Mouse (Mus musculus) layer of hippocampus, adult 9-11 months (tissue): ENCODE measurements around the gene Usp2.

Experiments
- DNase-seq: peaks from one replicate; pipeline ENCODE4 v3.0.0; 2022

Gene Usp2

DNA sequence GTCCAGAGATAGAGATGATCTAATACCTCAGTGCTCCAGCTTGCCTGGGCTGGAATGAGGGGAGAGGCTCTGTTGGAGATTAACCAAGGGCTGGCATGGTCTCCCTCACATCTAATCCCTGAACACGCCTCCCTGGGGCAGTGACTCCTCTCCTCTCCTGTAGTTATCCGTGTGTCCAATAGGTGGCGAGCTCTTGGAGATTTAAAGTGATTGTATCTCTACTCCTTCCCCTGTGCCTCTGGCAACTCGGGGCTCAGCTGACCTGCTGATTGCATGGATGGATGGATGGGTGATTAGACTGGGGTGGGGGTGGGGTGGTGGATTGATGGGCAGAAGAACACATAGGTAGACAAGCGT is 9.9 kb downstream of the Usp2 start:
- DNase-seq: peak; percentile 73

DNA sequence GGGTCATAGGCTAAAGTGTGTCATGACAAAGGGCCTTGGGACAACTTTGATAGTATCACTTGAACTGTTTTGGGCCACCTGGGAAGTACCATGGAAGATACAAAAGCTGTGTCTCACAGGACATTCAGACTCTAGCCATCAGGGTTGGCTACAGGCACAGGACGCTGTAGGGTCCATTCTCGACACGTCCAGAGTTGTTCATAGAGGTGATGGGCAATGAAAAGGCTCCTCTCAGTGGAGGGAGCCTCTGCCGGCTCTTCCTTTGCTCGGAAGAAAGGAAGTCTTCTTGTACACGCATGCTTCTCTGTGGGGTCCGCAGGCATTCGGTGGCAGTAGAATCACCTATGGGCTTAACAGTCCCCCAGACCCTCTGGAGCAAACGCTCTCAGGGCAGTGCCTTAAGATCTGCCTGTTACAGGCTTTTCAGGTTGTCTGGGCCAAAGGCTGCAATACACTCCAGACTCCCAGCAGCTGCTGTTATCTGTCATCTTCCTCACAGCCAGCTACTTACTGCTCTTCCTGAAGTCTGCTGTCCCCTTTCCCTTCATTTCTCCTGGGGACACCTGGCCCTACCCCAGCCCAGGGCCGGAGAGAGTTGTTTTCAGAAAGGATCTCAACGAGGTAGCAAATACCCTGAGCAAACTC is 10.6 kb downstream of the Usp2 start:
- DNase-seq: no peak

DNA sequence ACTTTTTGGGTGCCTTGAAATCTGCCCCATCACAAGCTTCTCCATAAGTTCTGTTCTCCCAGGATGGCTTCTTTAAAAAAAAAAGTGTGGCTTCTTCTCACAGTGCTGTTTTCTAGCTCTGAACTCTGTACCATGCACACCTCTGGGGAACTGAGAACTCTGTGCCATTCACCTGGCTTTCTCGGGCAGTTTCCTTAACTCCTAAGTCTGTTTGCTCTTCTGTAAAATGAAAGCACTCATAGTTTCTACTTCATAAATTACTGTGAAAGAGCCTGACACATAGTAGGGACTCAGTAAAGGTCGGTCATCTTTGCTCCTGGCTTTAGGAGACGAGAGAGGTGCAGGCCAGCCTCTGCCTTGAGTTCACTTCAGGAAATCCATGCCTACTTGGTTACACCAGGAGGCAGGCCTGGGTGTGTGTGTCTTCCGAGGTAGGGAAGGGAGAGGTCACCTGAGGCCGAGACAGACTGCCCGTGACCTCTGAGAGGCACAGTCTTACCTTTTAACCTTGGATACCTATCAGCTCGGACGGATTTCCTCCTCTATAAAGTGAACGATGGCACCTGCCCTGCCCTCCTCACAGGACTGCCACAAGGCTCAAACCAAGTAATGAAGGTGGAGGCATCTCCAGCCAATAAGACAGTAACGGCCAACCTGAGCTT is 11.4 kb downstream of the Usp2 start:
- DNase-seq: peak; percentile 14

DNA sequence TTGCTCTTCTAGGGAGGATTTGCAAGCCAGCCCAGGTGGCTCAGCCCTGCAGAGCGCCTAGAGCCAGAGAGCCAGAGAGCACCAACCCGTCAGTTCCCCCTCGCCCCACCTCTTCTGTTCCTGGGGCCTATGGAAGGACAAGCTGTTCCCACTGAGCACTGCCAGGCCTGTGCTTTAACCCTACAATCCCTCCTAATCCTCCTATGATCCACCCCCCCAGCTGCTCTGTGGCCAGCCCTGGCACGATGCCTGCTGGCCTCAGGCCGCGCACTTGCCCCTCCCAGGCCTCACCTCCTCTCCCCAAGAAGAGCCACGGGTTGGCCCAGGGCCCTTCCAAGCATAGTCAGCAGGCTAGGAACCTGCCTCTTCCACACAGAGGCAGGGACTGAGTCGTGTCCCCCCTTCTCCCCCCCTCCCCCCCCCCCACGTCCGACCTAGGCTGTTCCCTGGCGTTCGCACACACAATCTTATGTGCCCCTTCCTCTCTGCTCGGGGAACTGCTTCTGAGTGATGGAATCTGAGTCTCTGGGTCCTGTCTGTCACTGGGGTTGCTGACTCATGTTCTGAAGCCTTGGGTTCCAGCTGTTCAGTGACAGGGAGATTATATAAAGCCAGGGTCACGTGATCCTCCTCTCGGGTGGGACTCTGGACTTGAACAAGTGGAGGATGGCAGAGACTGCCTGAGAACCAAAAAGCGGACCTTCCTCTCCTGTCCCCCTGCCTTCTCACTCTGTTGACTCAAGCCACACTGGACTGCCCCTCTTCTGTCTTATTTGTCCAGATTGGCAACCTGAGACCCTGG is 12.3 kb downstream of the Usp2 start:
- peak; percentile 71 for DNase-seq

DNA sequence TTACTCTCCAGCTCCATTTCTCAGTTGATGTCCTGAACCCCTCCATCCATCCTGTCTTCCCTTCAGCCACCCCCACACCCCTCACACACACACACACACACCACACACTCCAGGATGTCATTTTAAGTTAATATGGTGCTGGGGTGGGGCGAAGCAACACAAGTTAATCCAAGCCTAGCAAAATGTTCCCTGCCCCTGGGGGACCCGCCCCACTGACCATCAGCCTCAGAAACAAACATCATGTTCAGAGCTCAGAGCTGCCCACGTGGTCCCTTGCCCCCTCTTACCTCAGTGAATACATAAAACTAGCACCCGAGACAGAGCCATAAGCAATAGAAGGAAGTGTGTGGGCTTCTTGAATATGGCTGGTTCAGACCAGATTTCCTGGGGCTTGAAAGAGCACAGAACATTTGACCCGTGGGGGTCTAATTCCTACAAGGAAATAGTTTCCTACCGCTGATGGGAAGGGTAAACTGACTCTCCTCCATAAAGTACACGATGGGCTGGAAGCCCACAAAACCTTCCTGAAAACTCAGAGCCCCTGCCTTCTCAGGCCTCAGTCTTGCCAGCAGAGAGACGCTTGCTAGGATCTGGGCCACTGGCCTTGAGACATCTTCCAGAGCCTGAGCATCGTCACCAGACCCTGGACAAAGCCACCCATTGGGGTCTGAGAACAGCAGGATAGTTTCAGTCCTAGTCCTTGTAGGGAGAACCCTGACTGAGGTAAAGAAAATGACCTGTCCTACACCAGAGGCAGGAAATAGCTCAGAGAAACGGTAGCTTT is 13.4 kb downstream of the Usp2 start:
- DNase-seq: peak; percentile 5

DNA sequence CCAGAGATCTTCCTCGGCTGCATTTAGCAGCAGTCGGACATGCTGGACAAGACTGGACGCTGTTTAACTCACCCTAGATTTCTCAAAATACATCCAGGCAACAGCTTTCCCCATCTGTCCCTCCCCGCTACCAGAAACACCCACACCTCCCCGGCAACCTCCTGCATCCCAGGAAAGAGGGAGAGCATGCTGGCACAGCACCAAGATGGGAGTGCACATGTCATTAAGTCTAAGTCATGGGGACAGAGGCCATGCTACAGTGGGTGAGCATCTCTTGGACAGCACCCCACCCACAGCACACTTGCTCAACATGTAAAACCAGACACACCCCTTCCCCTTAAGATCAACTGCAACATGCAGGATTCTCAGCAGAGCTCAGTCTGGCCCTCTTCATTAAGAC is 14.1 kb downstream of the Usp2 start:
- peak; percentile 71 for DNase-seq

DNA sequence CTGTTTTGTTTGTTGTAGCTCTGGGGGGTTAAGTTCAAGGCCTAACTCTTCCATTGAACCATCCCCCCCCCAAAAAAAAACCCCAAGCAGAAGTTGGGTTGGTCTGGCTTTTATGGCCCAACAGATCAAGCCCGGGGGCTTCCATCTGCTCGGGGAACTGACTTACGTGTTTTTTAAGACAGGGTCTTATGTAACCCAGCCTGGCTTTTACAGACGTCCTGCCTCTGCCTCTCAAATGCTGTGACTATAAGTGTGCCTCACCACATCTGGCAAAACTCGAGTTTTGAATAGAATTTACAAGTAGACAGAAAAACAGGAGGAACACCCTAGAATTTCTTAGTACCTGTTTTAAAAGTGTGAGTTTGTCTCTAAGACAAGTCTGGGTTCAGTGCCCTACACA is 14.8 kb downstream of the Usp2 start:
- DNase-seq: peak; percentile 7

DNA sequence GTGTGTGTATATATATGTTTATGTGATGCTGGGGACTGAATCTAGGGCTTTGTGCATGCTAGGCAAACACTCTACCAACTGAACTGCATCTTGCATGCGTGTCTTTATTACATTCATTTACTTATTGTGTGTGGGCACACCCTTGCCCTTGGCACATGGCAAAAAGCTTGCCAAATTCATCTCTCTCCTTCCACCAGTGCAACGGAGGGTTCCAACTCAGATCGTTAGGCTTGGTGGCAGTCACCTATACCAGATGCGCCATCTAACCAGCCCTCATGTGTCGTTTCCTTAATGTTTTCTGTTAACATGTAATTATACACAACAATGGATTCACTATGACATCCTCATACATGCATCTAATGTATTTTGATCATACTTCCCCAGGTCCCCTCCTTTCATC is 15.4 kb downstream of the Usp2 start:
- no peak for DNase-seq

DNA sequence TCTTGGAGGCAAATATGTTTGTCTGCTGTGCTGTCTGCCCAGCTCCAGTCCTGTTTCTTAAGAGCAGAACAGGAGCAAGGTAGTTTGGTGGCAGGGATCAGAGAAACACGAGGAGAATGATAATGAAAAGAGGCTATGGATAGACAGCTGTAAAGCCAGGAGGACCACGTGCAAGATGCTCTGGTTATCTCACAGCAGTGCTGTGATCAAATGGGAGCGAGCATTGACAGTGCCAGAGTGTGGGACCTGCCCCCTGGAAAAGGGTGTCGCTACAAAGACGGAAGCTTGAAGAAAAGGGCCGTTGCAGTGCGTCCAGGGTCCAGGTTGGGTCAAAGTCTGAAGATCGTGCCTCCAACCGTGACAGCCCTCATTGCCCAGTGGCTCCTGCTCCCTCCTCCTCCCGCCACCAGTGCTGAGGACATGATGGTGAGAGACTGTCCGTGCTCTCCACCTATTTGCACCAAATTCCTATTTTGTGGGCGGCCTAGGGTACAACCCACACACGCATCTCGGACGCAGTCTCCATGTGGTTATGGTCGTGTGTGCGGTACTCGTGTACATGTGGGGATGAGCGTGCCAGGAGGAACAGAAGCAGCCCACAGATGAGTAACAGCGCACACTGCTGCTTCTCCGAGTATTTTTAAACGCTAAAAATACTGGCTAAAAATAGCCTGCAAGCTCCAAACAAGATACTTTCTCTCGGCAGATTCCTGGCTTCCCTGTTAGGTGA is 16.7 kb downstream of the Usp2 start:
- peak; percentile 91 for DNase-seq

DNA sequence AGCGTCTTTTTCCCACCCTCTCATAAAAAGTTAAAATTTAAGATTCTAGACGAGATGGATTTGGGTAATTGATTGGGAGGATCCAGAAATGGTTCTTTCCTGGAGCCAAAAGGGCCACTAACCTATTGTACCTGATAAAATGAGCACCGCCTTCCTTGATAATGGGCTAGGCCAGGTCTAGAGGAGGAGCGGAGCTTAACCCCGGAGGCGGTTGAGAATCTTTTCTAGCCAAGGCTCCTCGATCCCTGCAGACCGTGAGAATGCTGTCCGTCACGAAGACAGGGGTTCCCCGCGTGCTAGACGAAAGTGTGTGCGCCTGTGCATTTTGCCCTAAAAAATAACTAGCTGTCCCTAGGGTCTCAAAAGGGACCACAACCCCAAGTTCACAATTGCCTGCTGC is 17.4 kb downstream of the Usp2 start:
- no peak for DNase-seq

DNA sequence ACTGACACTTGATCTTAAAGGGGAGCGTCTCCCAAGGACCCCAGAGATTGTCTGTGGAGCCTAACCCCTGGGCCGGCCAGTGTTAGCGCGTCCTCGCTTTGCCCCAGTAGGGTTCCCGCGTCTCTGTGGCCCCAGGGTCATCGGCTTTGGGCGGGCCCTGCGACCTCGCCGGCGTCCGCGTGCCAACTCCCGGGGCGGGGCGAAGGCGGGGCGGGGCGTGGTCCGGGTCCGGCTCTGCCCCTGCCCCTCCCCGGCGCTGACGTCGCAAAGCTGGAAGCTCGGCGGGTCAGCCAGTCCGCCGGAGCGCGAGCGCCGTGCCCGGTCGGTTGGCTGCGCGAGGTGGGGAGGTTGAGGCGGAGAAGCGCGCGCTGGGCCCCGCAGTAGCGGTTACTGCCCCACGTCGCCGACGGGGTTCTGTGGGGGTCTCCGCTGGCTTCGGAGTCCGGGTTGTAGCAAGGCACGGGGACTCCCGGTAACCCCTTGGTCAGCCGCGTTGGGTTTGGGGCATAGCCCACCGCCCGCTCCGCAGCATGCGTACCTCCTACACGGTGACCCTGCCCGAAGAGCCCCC is 17.9 kb downstream of the Usp2 start:
- peak; percentile 94 for DNase-seq

DNA sequence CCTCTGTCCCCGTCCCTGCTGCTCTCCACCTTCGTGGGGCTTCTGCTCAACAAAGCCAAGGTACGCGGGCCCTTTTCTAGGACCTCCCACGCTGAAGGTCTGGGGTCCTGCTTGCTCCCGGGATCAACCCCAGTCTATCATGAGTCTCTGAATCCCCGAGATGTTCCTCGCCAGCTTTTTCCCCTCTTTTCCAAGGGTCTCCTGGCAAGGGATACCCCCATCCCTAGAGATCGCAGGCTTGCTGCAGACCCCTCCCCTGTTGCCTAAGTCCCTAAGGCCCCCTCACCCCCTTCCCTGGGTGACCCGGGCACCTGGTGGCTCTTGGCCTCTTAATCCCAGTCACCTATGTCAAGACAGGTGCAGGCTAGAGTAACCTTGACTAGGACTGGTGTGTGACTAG is 18.5 kb downstream of the Usp2 start:
- DNase-seq: no peak

DNA sequence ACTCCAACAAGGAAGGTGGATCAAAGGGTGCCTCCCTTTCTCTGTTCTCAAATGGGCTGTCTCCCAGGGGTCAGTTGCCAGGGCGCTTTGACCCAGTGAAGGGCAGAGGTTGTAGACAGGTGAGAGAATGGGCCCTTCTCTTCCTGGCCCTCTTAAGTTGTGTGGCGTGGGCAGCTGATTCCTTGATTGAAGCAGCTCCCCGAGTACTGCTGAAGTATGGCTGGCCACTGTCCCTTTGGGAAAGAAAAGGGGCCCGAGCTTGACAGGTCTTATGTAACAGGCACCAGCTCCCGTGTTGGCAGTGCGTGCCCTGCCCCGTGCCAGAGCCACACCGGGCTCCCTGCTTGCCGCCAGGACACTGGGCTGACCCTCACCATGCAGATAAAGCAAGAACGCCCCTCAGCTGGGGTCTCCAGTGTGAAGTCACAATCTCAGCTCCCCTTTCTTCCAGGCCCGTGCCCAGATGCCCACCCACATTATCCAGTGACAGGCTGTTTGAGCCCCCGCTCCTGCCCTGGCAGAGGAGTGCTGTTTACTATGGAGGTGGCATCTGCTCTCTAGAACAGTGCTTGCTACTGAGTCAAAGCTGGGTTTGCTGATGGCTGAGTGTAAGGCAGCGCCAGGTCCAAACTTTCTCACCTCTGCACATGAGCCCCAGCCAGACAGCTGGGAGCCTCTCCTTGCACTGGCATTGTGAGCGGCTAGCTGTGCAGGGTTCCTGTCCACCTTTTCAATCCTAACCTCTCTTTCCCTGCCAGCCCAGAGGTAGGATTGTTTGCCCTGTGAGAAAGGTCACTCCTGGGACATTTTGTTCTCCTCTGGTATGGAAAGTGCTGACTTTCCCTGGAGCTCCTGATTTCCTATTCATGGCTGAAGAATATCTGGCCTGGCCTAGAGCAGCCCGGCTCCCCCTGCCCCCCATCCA is 19.2 kb downstream of the Usp2 start:
- DNase-seq: peak; percentile 88

DNA sequence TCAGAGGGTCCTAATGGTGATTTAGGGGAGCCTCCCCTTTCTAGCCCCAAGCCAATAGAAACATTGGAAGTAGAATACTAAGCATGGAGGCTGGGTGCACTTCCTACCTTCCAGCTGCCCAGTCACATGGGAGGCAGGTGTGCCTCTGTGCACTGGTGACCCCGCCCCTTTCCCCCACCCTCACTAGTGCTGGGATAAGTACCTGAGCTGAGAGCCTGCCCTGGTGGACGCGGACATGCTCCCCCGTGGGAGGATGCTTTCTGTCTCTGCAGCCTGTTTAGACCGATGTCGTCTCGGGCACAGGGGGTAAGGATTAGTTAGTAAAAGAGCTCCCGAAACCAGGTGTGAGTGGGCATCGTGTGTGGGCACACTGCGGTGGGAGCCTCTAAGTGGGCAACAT is 20.1 kb downstream of the Usp2 start:
- no peak for DNase-seq

DNA sequence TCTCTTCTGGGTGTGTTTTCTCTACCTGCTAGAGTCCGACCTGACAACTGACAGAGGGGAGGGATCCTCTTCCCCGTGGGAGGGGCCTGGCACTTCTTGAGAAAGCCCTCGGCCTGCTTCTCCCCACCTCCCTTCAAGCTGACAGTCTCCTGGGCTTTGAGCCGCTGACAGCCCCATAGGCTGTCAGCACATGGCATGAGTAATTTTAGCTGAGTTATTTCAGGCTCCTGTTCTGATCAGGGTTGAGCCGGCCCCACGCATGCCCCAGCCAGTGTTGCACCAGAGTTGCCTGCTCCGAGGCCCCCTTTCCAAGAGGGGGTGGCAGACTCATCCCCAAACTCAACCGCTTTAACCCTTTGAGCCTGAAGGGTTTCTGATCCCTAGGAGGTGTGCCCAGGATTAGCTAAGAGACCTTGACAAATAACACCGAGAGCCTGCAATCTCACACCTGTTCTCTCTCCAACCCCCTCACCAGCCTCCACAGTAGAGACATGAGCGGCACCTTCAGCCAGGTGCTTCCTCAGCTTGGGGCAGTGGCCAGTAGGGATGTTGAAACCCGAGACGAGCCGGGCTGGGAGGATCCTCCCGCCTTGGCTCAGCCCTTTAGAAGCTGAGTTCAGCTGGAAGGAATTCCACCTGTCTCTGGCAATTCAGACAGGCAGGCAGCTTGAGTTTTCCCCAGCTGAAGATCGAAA is 21.1 kb downstream of the Usp2 start:
- peak; percentile 89 for DNase-seq

DNA sequence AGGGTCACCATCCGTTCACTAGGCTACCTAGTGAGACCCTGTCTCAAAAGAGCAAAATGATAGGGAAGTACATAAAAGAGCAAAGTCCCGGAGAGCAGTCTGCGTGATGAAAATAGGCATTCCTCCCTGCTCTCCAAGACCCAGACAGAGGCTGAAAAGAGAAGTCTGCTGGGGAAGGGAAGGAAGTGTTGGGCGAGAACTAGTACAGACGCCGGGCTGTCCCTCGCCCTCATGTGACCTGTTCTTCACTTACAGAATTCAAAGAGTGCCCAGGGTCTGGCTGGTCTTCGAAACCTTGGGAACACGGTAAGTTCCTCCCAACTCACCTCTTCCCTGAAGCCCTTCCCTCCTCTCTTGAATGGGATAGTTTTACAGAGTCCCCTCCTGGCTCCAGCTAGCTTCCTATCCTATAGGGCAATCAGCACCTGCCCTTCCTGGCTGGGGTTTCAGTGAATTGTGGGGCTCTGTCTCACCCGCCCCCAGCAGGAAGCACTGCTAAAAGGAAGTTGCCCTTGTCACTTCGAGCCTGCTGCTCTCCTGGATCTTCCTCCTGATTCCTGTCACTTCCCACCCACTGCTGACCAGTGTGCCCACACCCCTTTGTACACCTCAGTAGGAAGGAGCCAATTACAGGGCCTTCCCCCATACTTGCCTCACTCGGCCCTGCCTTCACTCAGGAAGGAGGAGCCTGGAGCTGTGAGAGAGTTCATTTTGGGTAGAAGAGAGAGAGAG is 22.2 kb downstream of the Usp2 start:
- peak; percentile 81 for DNase-seq

DNA sequence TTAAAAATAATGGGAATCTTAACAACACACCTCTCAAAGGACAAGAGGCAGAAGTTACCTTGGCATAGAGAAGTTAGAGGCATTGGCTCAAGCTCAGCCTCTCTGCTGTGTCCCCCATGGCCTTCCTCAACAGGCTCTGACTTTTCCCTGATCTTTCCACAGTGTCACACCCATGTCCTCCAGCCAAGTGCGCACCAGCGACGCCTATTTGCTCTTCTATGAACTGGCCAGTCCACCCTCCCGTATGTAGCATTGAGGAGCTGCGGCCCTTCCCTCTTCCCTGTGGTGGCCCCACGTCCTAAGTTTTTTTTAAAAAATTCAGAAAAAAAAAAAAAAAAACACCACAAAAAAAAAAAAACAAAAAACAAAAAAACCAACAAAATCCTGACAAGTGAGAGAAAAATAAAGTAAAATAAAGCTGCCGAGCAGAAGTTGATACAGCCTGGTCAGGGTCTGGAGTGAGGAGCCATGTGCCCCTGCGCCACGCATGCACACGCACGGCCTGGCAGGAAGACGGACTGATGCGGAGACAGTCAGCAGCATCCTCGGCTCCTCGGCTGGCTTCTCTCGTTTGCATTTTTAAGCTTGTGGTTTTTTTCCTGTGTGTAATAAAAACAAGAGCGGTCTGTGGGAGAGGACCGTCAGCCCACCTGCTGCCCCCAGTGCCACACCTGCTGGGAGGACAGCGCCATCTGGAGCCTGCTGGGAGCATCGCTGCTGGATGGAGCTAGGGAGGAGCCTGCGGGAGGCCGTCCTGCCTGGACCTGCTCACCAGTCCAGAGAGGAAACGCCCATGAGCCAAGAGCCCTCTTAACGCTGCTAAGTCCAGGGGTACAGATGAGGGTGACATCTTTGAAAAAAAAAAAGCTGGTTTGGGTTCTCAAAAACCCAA is 27.0 kb downstream of the Usp2 start:
- peak; percentile 84 for DNase-seq

DNA sequence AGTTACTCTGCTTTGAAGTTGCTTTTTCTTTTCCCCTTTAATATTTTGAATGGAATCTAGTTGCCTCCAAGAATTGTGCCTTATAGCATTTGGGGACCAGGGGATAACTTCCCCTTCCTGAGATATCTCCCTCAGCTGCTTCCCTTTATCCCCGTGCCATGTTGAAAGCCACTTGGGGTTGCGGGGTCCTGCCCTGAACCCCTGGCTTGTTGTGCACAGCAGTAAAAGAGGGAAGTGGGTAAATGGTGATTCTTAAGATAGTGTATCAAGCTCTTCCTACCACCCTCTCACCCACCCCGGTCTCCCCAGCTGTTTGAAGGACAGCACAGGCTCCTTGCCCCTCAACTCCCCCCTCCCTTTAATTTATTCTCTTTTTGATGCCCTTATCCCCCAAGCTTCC is 27.9 kb downstream of the Usp2 start:
- no peak for DNase-seq

DNA sequence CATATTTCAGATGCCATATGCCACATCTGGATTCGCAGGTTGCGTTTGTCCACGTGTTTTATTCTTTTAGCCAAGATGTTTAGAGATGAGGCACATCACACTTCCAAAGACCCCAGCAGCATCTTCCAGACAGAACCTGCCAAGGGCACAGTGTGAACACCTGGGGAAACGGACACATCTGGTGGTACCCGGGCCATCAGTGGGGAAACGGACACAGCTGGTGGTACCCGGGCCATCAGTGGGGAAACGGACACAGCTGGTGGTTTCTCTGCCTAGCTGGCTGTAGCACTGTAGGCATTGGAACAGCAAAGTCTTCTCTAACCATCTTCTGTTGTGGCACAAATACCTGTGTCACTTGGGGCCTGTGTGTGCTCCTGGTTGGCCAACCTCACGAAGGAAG is 29.0 kb downstream of the Usp2 start:
- DNase-seq: no peak
